Mouse (Mus musculus) cerebellum, adult 2 months (tissue): Measurements from ENCODE around the gene Cers2. TPM values are rescaled to one million over a fixed set of nuclear protein-coding genes. Genes with fewer than 3 reads are reported as not detected.

Source experiments
- DNase-seq, 2 experiments: peaks; one replicate each; pipeline ENCODE4 v3.0.0; 2021
- H3K27ac ChIP-seq: fragments of 200-500 bp; 2 replicates; pipeline ENCODE4 v1.5.1; 2012; ENCODE audit warnings: low read length, control low read depth, inconsistent platforms; ENCODE audit not compliant: insufficient read depth
- H3K27me3 ChIP-seq: fragments of 200-500 bp; 2 replicates; pipeline ENCODE4 v1.6.1; 2012; ENCODE audit warnings: inconsistent platforms, mild to moderate bottlenecking, low read length, moderate library complexity; ENCODE audit not compliant: control insufficient read depth, insufficient read depth
- H3K4me1 ChIP-seq: fragments of 200-500 bp; 2 replicates; pipeline ENCODE4 v1.6.1; 2011; ENCODE audit warnings: low read length; ENCODE audit not compliant: control insufficient read depth, insufficient read depth
- H3K4me3 ChIP-seq: fragments of 200-500 bp; replicated peaks from 2 replicates; pipeline ENCODE3; 2011; ENCODE audit warnings: mild to moderate bottlenecking, low read depth, low read length, control low read depth; ENCODE audit not compliant: insufficient read depth
- CTCF ChIP-seq: fragments of 200-500 bp; IDR thresholded peaks from 2 replicates; pipeline ENCODE4 v1.5.1; 2011; ENCODE audit warnings: low read depth, mild to moderate bottlenecking, control low read depth, low read length, moderate library complexity, borderline replicate concordance; ENCODE audit not compliant: insufficient read depth
- POLR2A ChIP-seq: fragments of 200-500 bp; IDR thresholded peaks from 2 replicates; pipeline ENCODE4 v1.6.1; 2011; ENCODE audit warnings: low read length, control low read depth, borderline replicate concordance; ENCODE audit not compliant: insufficient read depth
- WGBS: fragments of 180-500 bp; shearing (Covaris S2); methylation state at CpG from one replicate; pipeline ENCODE4 v1.1.7; 2018; 5-methylcytosine and 5-hydroxymethylcytosine counted together
- polyA plus RNA-seq: library from polyadenylated mRNA; depleted of rRNA; stranded (reverse); fragments of >200 nt; gene quantifications from 2 replicates; pipeline ENCODE4 v1.2.3, GENCODE M21; 2012

Gene Cers2
- polyA plus RNA-seq, 1 experiment: 142 TPM

DNA sequence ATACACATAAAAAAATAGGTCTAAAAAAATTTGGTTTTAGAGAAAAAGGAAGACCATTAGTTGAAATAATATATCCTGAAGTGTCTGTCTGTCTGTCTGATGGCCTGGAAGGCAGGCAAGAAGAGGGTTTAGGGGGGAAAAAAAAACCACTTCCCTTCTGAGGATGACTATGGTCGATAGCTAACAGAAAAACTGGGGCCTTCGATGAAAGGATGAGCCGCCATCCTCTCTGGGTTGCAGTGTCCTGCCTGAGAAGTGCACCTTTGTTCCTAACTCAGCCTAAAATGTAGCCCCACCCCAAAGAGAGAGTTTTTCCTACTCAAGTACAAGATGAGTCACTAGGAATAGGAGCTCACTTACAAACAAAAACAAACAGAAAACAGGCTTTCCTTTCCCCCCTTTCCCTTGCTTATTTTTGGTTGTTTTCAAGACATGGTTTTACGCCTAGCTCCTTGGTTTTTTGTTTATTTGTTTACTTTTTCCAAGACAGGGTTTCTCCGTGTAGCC lies 38.1 kb upstream of the Cers2 start:
- DNase-seq: no peak
- TF ChIP-seq CTCF (no peak), POLR2A (no peak)
- peaks cover 43% of the 10 kb centered on the region for H3K4me1 ChIP-seq
- WGBS: 71% methylated on average over 5 of the region's 5 CpGs
- peak overlapping the region; percentile 31; the same call in 1 of the 2 replicates for H3K27ac ChIP-seq
- H3K27me3 ChIP-seq: no peaks in the 10 kb centered on the region
- no peak overlapping the region for H3K4me3 ChIP-seq

DNA sequence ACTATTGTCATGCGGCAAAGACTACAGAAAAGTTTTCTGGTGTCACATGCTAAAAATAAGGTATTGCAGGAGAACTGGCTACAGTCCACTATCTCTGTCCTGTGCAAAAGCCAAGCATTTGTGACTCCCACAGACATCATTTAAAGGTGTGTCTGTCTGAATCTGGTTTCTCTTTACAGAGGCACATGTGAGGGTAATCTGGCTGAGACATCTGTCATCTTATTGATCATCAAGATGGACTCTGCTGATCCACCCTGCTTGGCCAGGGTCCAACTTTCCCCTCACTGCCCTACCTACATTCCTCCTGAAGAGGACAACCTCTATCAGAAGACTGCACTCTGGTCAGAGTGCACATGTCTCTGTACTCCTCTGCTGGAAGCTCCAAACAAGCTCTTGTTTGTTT lies 37.4 kb upstream of the Cers2 start:
- WGBS: 4% methylated on average over 1 of the region's 1 CpGs
- H3K4me1 ChIP-seq: peaks cover 40% of the 10 kb centered on the region
- no peak for TF ChIP-seq CTCF
- TF ChIP-seq POLR2A: no peak
- H3K27me3 ChIP-seq: no peaks in the 10 kb centered on the region
- no peak overlapping the region for H3K4me3 ChIP-seq
- DNase-seq: peak in 1 of 2 experiments; percentile 50
- H3K27ac ChIP-seq: peak overlapping the region; percentile 60; the same call in 1 of the 2 replicates

DNA sequence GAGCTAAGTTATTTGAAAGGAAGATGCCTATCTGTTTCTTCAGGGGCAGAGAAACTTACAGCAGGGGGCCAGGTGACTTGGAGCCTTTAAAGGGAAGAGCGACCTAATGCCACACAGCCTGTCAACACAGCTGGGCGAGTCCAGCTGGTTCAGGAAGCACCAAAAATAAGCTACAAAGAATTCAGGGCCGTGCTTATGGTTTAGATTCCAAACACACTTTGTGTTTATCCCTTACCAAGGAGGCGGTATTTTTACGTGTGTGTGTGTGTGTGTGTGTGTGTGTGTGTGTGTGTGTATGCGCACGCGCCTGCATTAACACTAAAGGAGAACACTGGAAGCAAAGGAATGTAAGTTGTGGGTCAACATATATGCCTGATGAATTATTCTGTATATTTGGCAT lies 33.8 kb upstream of the Cers2 start:
- H3K27me3 ChIP-seq: no peaks in the 10 kb centered on the region
- peak in 1 of 2 experiments; percentile 55 for DNase-seq
- TF ChIP-seq POLR2A (no peak), CTCF (no peak)
- H3K4me1 ChIP-seq: peaks cover 17% of the 10 kb centered on the region
- peak overlapping the region; percentile 93 for H3K27ac ChIP-seq
- peak overlapping the region; percentile 75 for H3K4me3 ChIP-seq
- 7% methylated on average over 8 of the region's 8 CpGs for WGBS

DNA sequence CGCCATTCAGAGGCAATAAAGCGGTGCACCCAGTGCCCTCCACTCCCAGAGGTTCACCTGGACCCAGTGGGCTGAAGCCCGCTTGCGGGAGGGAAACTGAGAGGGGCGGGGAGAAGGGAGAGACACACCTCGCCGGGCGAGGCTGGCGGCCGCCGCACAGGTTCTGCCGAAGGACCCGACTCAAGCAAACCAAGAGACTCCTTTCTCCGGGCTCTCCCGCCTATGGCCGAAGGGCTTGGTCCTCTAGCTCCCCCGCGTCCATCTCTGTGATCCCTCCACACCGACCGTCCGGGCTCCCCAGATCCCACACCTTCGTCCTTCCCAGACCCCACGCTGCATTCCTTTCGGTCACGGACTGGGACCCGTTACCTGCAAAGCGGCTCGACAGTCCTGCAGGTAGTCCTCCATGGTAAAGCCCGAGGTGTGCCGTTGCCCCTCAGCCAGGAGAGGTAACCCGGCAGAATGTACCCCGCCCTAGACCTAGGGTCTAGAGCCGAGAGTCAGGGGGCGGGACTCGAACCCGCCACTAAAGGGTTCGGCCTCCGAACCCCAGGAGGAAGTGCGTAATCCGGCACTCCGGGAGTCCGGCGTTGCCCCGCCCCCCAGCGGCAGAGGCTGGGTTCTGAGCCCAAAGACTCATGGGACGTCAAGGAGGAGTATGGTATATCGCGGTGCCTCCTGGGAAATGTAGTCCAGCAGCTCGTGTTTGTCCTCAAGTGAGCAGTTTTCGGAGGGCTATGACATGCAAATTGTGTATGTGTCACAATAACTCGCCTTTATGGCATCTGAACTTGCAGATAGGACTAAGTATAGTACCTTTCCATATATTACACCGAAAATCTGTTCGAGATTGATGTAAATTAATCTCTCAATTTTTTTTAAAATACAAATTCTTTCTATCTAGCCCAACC lies 33.1 kb upstream of the Cers2 start, which contains the start of the genes Mindy1 and Prune1:
TSS of gene Mindy1 (plus strand) at position 130 of the 911 bp plus-strand sequence.
TSS of gene Prune1 (minus strand) at position 861 of the 911 bp plus-strand sequence.
- Histone ChIP-seq H3K4me1 (peaks cover 16% of the 10 kb centered on the region), H3K27me3 (no peaks in the 10 kb centered on the region), H3K4me3 (peak within 1 kb of the TSS; percentile 84), H3K27ac (peak within 1 kb of the TSS; percentile 97)
- WGBS: under 1% methylated on average over 53 of the region's 53 CpGs
- peak; percentile 99 for DNase-seq
- TF ChIP-seq CTCF (no peak), POLR2A (peak; percentile 70; the same call in 1 of the 2 replicates)

DNA sequence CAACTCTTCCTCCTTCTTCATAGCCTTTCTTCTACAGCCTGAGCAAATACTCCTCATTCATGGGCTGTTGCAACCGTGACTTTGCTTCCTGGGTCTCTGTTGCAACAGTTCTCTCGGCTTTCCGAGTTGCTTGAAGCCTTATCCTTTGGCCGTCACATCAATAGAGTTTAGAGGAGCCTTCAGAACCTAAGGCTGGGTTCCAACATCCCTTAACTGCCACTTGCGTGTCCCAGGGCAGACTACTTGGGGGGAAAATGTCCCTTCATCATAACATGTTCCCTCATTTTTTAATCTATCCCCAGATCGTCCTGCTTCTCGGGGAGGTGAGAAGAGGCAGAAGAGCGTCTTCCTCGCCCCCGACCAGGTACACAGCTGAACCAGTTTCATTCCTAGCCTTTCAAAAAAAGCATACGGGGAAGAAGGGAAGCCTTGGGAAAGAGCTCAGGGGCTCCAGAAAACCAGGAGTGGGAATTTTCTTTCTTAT lies 32.2 kb upstream of the Cers2 start:
- Histone ChIP-seq H3K4me3 (peak overlapping the region; percentile 84), H3K27ac (peak overlapping the region; percentile 97), H3K4me1 (peaks cover 9% of the 10 kb centered on the region; the same call in 1 of the 2 replicates), H3K27me3 (no peaks in the 10 kb centered on the region)
- peak in 1 of 2 experiments; percentile 54 for DNase-seq
- under 1% methylated on average over 11 of the region's 11 CpGs for WGBS
- TF ChIP-seq POLR2A (no peak), CTCF (no peak)

DNA sequence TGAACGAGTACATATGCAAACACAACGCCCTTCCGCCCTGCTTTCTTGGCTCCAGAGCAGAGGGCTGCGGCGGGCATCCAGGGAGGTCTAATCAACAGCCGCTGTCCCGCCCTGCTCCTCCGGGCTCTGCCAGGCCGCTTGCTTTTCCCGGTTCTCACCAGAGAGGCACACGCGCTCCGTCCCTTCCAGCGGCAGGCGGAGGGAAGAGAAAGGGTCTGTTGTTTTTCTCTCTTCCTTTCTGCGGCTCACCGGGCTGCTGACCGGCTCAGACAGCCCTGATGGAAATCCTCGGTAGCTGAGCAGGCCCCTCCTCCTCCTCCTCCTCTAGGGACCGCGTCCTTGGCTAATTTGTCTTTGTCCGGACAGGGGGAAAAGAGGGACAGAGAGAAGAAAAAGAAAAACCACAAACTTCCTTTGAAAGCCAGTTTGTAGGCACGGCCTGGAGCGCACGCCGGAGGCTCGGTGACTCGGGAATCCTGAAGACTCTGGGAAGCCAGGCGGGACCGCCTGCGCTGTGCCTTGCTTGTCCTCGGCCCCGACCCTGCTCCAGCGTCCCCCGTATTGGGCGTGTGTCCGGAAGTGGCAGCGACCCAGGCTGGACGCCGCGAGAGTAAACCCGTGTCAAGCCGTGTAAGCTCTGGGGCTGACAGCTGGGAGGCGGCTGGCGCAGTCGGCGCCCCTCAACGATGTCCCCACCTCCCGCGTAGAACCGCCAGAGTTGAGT lies 31.6 kb upstream of the Cers2 start:
- under 1% methylated on average over 51 of the region's 51 CpGs for WGBS
- H3K4me3 ChIP-seq: peak overlapping the region; percentile 84
- no peaks in the 10 kb centered on the region for H3K27me3 ChIP-seq
- DNase-seq: peak; percentile 87 to 88
- peaks cover 10% of the 10 kb centered on the region for H3K4me1 ChIP-seq
- peak overlapping the region; percentile 97 for H3K27ac ChIP-seq
- TF ChIP-seq CTCF (peak; percentile 21; the same call in 1 of the 2 replicates), POLR2A (peak; percentile 79)

DNA sequence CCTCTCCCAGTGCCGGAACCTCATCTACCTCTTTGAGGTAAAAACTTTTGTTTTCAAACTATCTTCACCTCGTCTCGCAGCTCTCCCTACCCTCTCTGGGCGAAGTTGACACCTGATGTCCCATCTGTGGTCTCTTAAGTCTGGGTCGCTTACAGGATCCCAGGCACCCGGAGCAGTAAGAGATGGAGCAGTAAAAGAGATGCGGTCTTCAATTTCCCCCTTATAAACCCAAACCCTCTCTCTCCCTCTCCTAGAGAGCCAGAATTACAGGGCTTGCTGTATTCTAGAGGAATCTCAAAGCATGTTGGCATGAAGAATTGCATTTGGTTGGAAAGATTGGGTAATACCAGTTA lies 31.0 kb upstream of the Cers2 start:
- under 1% methylated on average over 7 of the region's 7 CpGs for WGBS
- DNase-seq: no peak
- peak overlapping the region; percentile 84 for H3K4me3 ChIP-seq
- no peak for TF ChIP-seq CTCF
- TF ChIP-seq POLR2A: no peak
- H3K27ac ChIP-seq: peak overlapping the region; percentile 97
- peaks cover 11% of the 10 kb centered on the region for H3K4me1 ChIP-seq
- no peaks in the 10 kb centered on the region for H3K27me3 ChIP-seq

DNA sequence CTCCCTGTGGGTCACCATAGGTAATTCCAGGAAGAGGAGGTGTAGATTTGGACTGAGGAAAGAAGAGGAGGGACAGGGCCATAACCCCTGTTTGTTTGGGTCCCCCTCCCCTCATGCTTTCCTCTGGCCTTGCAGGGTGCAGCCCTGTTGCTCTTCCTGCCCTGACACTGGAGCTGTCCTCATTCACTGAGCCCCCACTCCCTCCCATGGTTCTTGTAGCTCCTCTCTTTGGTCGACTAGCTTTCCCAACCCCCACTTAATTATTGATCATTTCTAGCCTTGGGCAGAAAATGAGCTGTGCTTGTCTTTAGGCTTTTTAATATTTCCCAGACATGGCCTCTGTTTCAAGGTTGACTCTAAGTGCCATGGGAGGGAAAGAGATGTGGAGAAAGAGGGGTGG lies 30.5 kb upstream of the Cers2 start:
- 3% methylated on average over 1 of the region's 1 CpGs for WGBS
- TF ChIP-seq CTCF: no peak
- TF ChIP-seq POLR2A: no peak
- Histone ChIP-seq H3K27ac (peak overlapping the region; percentile 83), H3K4me1 (peaks cover 11% of the 10 kb centered on the region), H3K4me3 (peak overlapping the region; percentile 84), H3K27me3 (no peaks in the 10 kb centered on the region)
- DNase-seq: no peak
